10 mouse cellular contexts compared by ENCODE assay signal in genomic region chr17:29057961-29058360, GRCm38 (mm10). TPM values are rescaled to one million over a fixed set of nuclear protein-coding genes. Genes with fewer than 3 reads are reported as not detected.
DNase-seq lines count a peak whose midpoint lies in the region; ATAC-seq and TF ChIP-seq lines count a peak whose summit lies in the region.
"Had no signal": no experiment of that assay in that cellular context is flagged by ENCODE, and none has a peak within 500 bp of the region (broad histone marks: within the 10 kb centered on the region; RNA-seq: fewer than 3 reads in every experiment).

No protein-coding gene starts in this region.

- H3K4me1 ChIP-seq in liver, postnatal 0 days (ENCODE audit: insufficient read depth) = peaks cover 31% of the 10 kb centered on the region
- peaks cover 27% of the 10 kb centered on the region for H3K4me1 ChIP-seq in liver, embryonic 12.5 days
- H3K4me1 ChIP-seq in embryonic facial prominence, embryonic 14.5 days (ENCODE audit: control insufficient read depth, insufficient read depth, low read length) = peaks cover 26% of the 10 kb centered on the region

- no peak for TF ChIP-seq EP300 in liver, postnatal 0 days (IDR thresholded peaks at IDR 0.05; ENCODE audit: low read depth)

- DNase-seq in heart, adult 11 months = peak; percentile 95
- no peak for DNase-seq in heart, adult 9 months (ENCODE audit: low spot score in 2 of 2)
- DNase-seq in liver, postnatal 0 days = no peak
- peak; percentile 72 for DNase-seq in embryonic facial prominence, embryonic 14.5 days (ENCODE audit: low spot score)

- TF ChIP-seq CTCF in liver, postnatal 0 days (IDR thresholded peaks at IDR 0.05; ENCODE audit: low read depth) = no peak

- H3K4me3 ChIP-seq in liver, postnatal 0 days (ENCODE audit: low read depth, low read length) = no peak overlapping the region
- no peak overlapping the region for H3K4me3 ChIP-seq in liver, embryonic 12.5 days
- no peak overlapping the region for H3K4me3 ChIP-seq in embryonic facial prominence, embryonic 14.5 days (ENCODE audit: low read depth, low read length)
- H3K4me3 ChIP-seq in myocyte = peak overlapping the region; percentile 2
- H3K4me3 ChIP-seq: midbrain, embryonic 12.5 days had no signal

- H3K27ac ChIP-seq in liver, postnatal 0 days (ENCODE audit: low read depth) = peak overlapping the region; percentile 44; the same call in 1 of the 2 replicates
- no peak overlapping the region for H3K27ac ChIP-seq in liver, embryonic 12.5 days
- peak overlapping the region; percentile 52; the same call in 1 of the 2 replicates for H3K27ac ChIP-seq in embryonic facial prominence, embryonic 14.5 days (replicated peaks; ENCODE audit: low read depth, low read length)

- no peak for TF ChIP-seq POLR2A in myocyte (IDR thresholded peaks at IDR 0.05; ENCODE audit: insufficient read length, low read depth)

- no peak for ATAC-seq in liver, postnatal 0 days
- no peak for ATAC-seq in liver, embryonic 12.5 days
- no peak for ATAC-seq in embryonic facial prominence, embryonic 14.5 days (ENCODE audit: low read depth)
- no peak for ATAC-seq in cerebellum, adult (ENCODE audit: insufficient number of reproducible peaks, low FRiP score, low TSS enrichment)
- ATAC-seq in erythroblast, adult 5-6 weeks (replicated peaks; ENCODE audit: low FRiP score, poor library complexity, severe bottlenecking) = no peak

- no peaks in the 10 kb centered on the region for H3K9me3 ChIP-seq in liver, postnatal 0 days (ENCODE audit: low read length)
- H3K9me3 ChIP-seq in liver, embryonic 12.5 days (replicated peaks) = no peaks in the 10 kb centered on the region
- H3K9me3 ChIP-seq in embryonic facial prominence, embryonic 14.5 days (ENCODE audit: control insufficient read depth, low read length) = no peaks in the 10 kb centered on the region
- H3K9me3 ChIP-seq: midbrain, embryonic 12.5 days had no signal

- no peak overlapping the region for H3K9ac ChIP-seq in liver, postnatal 0 days (replicated peaks)
- no peak overlapping the region for H3K9ac ChIP-seq in liver, embryonic 12.5 days
- H3K9ac ChIP-seq in embryonic facial prominence, embryonic 14.5 days (ENCODE audit: low read depth, low read length) = no peak overlapping the region
- H3K9ac ChIP-seq: midbrain, embryonic 12.5 days had no signal

- H3ac ChIP-seq in myocyte (ENCODE audit: control insufficient read depth, insufficient read length) = peak overlapping the region; percentile 20

- WGBS in liver, postnatal 0 days (ENCODE audit: insufficient replicate concordance) = 73% methylated on average over 10 of the region's 10 CpGs
- 70% methylated on average over 10 of the region's 10 CpGs for WGBS in liver, embryonic 12.5 days (ENCODE audit: insufficient replicate concordance)
- WGBS in embryonic facial prominence, embryonic 14.5 days = 62% methylated on average over 10 of the region's 10 CpGs

- H3K4me2 ChIP-seq in liver, postnatal 0 days (ENCODE audit: low read depth, low read length) = peak overlapping the region; percentile 15; the same call in 1 of the 2 replicates
- H3K4me2 ChIP-seq in liver, embryonic 12.5 days = no peak overlapping the region
- H3K4me2 ChIP-seq in embryonic facial prominence, embryonic 14.5 days (ENCODE audit: low read depth, low read length) = no peak overlapping the region
- H3K4me2 ChIP-seq in myocyte (ENCODE audit: low read depth) = peak overlapping the region; percentile 70
- H3K4me2 ChIP-seq: midbrain, embryonic 12.5 days had no signal

- no peaks in the 10 kb centered on the region for H3K27me3 ChIP-seq in liver, postnatal 0 days (ENCODE audit: insufficient read depth, low read length)
- no peaks in the 10 kb centered on the region; the same call in 1 of the 2 replicates for H3K27me3 ChIP-seq in liver, embryonic 12.5 days (replicated peaks)
- no peaks in the 10 kb centered on the region for H3K27me3 ChIP-seq in embryonic facial prominence, embryonic 14.5 days (replicated peaks; ENCODE audit: control insufficient read depth, insufficient read depth, low read length)
- no peaks in the 10 kb centered on the region for H3K27me3 ChIP-seq in myocyte (ENCODE audit: control insufficient read depth, insufficient read depth, insufficient read length)
- H3K27me3 ChIP-seq: CH12.LX; midbrain, embryonic 12.5 days had no signal

- no peaks in the 10 kb centered on the region for H3K79me2 ChIP-seq in myocyte (ENCODE audit: control insufficient read depth, insufficient read depth)

- H3K36me3 ChIP-seq in liver, postnatal 0 days (replicated peaks; ENCODE audit: insufficient read depth, low read length) = no peaks in the 10 kb centered on the region
- no peaks in the 10 kb centered on the region for H3K36me3 ChIP-seq in liver, embryonic 12.5 days
- no peaks in the 10 kb centered on the region for H3K36me3 ChIP-seq in embryonic facial prominence, embryonic 14.5 days (ENCODE audit: control insufficient read depth, insufficient read depth, low read length)
- no peaks in the 10 kb centered on the region for H3K36me3 ChIP-seq in myocyte (ENCODE audit: control insufficient read depth, insufficient read depth)
- H3K36me3 ChIP-seq: midbrain, embryonic 12.5 days had no signal

TF ChIP-seq in myocyte, 11 proteins besides CTCF, POLR2A, EP300 and RAD21:
- TF ChIP-seq TCF3 (IDR thresholded peaks at IDR 0.05; ENCODE audit: insufficient read length, low read depth) (peak; percentile 79), MYOG (IDR thresholded peaks at IDR 0.05; ENCODE audit: control insufficient read depth in 1 of 3, insufficient read depth in 1 of 3, insufficient read length in 2 of 3, low read depth in 2 of 3) (peak; percentile 86 to 98 (median 89)), TCF12 (IDR thresholded peaks at IDR 0.05; ENCODE audit: insufficient read depth, poor library complexity, severe bottlenecking) (peak; percentile 92), SRF (IDR thresholded peaks at IDR 0.05; ENCODE audit: control insufficient read depth, insufficient read length, low read depth) (peak; percentile 37), MYOD1 (IDR thresholded peaks at IDR 0.05; ENCODE audit: control insufficient read depth in 1 of 3, insufficient read length in 2 of 3, low read depth in 2 of 3) (peak; percentile 34 to 93 (median 91)), USF1 (IDR thresholded peaks at IDR 0.05; ENCODE audit: low read depth) (no peak), E2F4 (IDR thresholded peaks at IDR 0.05; ENCODE audit: insufficient read depth) (no peak), POLR2AphosphoS2 (IDR thresholded peaks at IDR 0.05; ENCODE audit: insufficient read length, low read depth) (peak; percentile 2)

RNA-seq across cellular contexts. Expression of gene Srsf3, which starts 25.5 kb away (rescaled TPM):
- polyA plus RNA-seq in liver, postnatal 0 days (2015; fragmentation: Nextera tagmentation; extraction: Ambion mirVana) = 163 and 166 TPM in 2 replicates
- polyA plus RNA-seq in liver, embryonic 12.5 days (2016; fragmentation: Nextera tagmentation; extraction: Ambion mirVana) = 372 and 377 TPM in 2 replicates
- 494 and 574 TPM in 2 replicates for polyA plus RNA-seq in embryonic facial prominence, embryonic 14.5 days (2014; fragmentation: Nextera tagmentation; extraction: Ambion mirVana)
- 98.2 TPM for polyA plus RNA-seq in myocyte (2012; fragmentation: generic; extraction: Trizol)
- total RNA-seq in erythroblast, adult 5-6 weeks (2015; ENCODE audit: low replicate concordance) = 154 and 174 TPM in 2 replicates
- total RNA-seq in erythroblast, adult 5-6 weeks (2017; ENCODE audit: low replicate concordance) = 208 and 211 TPM in 2 replicates

RNA-seq across cellular contexts. Expression of gene Cdkn1a, which starts 32.8 kb away (rescaled TPM):
- polyA plus RNA-seq in liver, postnatal 0 days (2015; fragmentation: Nextera tagmentation; extraction: Ambion mirVana) = 42.4 and 58.1 TPM in 2 replicates
- polyA plus RNA-seq in liver, embryonic 12.5 days (2016; fragmentation: Nextera tagmentation; extraction: Ambion mirVana) = 8.3 and 9.6 TPM in 2 replicates
- polyA plus RNA-seq in embryonic facial prominence, embryonic 14.5 days (2014; fragmentation: Nextera tagmentation; extraction: Ambion mirVana) = 223 and 292 TPM in 2 replicates
- polyA plus RNA-seq in myocyte (2012; fragmentation: generic; extraction: Trizol) = 2,069 TPM
- total RNA-seq in erythroblast, adult 5-6 weeks (2015; ENCODE audit: low replicate concordance) = 0.63 and 4.6 TPM in 2 replicates
- total RNA-seq in erythroblast, adult 5-6 weeks (2017; ENCODE audit: low replicate concordance) = 0.34 and 0.42 TPM in 2 replicates

RNA-seq across cellular contexts. Expression of gene Stk38, which starts 50.2 kb away (rescaled TPM):
- polyA plus RNA-seq in liver, postnatal 0 days (2015; fragmentation: Nextera tagmentation; extraction: Ambion mirVana) = 32.6 and 34.5 TPM in 2 replicates
- polyA plus RNA-seq in liver, embryonic 12.5 days (2016; fragmentation: Nextera tagmentation; extraction: Ambion mirVana) = 56.7 and 58.2 TPM in 2 replicates
- 87.0 and 88.7 TPM in 2 replicates for polyA plus RNA-seq in embryonic facial prominence, embryonic 14.5 days (2014; fragmentation: Nextera tagmentation; extraction: Ambion mirVana)
- 28.3 TPM for polyA plus RNA-seq in myocyte (2012; fragmentation: generic; extraction: Trizol)
- total RNA-seq in erythroblast, adult 5-6 weeks (2015; ENCODE audit: low replicate concordance) = 34.9 and 93.6 TPM in 2 replicates
- 47.2 and 57.4 TPM in 2 replicates for total RNA-seq in erythroblast, adult 5-6 weeks (2017; ENCODE audit: low replicate concordance)

RNA-seq across cellular contexts. Expression of gene Rab44, which starts 56.0 kb away (rescaled TPM):
- polyA plus RNA-seq in liver, postnatal 0 days (2015; fragmentation: Nextera tagmentation; extraction: Ambion mirVana) = 5.4 and 6.3 TPM in 2 replicates
- polyA plus RNA-seq in liver, embryonic 12.5 days (2016; fragmentation: Nextera tagmentation; extraction: Ambion mirVana) = 5.0 and 5.4 TPM in 2 replicates
- 1.7 and 2.2 TPM in 2 replicates for polyA plus RNA-seq in embryonic facial prominence, embryonic 14.5 days (2014; fragmentation: Nextera tagmentation; extraction: Ambion mirVana)
- polyA plus RNA-seq in myocyte (2012; fragmentation: generic; extraction: Trizol) = 6.8 TPM
- 34.8 and 43.7 TPM in 2 replicates for total RNA-seq in erythroblast, adult 5-6 weeks (2015; ENCODE audit: low replicate concordance)
- total RNA-seq in erythroblast, adult 5-6 weeks (2017; ENCODE audit: low replicate concordance) = 31.5 and 38.7 TPM in 2 replicates

Comparison
In these comparisons a context has a peak if more than half of its experiments do, and no peak if none do; other contexts are left out.
1. DNase-seq: peak in heart, adult 11 months (single experiment) and embryonic facial prominence, embryonic 14.5 days (single experiment); none in heart, adult 9 months (0 of 2) and liver, postnatal 0 days (single experiment).
2. H3K4me2 ChIP-seq: peak in liver, postnatal 0 days (single experiment) and myocyte (single experiment); none in liver, embryonic 12.5 days (single experiment) and embryonic facial prominence, embryonic 14.5 days (single experiment).